Mouse (Mus musculus) spleen, adult 2 months (tissue): Measurements from ENCODE around the gene Rbm18. TPM values are rescaled to one million over a fixed set of nuclear protein-coding genes. Genes with fewer than 3 reads are reported as not detected.

Experiments used
- DNase-seq, 2 experiments: peaks; one replicate each; pipeline versions ENCODE4 v3.0.0 to v3.0.0-alpha.2; 2012 to 2021; ENCODE audit warnings: low spot score in 2 of 2, low read depth in 1 of 2
- H3K27ac ChIP-seq: fragments of 200-500 bp; 2 replicates; pipeline ENCODE4 v1.5.1; 2012; ENCODE audit warnings: low read length, inconsistent platforms; ENCODE audit not compliant: insufficient read depth
- H3K27me3 ChIP-seq: fragments of 200-500 bp; 2 replicates; pipeline ENCODE4 v1.6.1; 2012; ENCODE audit warnings: mild to moderate bottlenecking, moderate library complexity, low read length, inconsistent platforms; ENCODE audit not compliant: control insufficient read depth, insufficient read depth
- H3K36me3 ChIP-seq: fragments of 200-500 bp; 2 replicates; pipeline ENCODE4 v1.6.1; 2012; ENCODE audit warnings: mild to moderate bottlenecking, low read length, inconsistent platforms; ENCODE audit not compliant: control insufficient read depth, insufficient read depth
- H3K4me1 ChIP-seq: fragments of 200-500 bp; 2 replicates; pipeline ENCODE4 v1.6.1; 2011; ENCODE audit warnings: inconsistent platforms; ENCODE audit not compliant: control insufficient read depth, insufficient read depth, insufficient read length
- H3K4me3 ChIP-seq: fragments of 200-500 bp; 2 replicates; pipeline ENCODE4 v1.5.1; 2011; ENCODE audit warnings: mild to moderate bottlenecking, inconsistent platforms; ENCODE audit not compliant: insufficient read depth, insufficient read length; ENCODE audit errors: extremely low read depth
- CTCF ChIP-seq: fragments of 200-500 bp; IDR thresholded peaks from 2 replicates; pipeline ENCODE4 v1.5.1; 2011; ENCODE audit warnings: mild to moderate bottlenecking, inconsistent platforms; ENCODE audit not compliant: insufficient read depth, insufficient read length, insufficient replicate concordance; ENCODE audit errors: extremely low read depth
- POLR2A ChIP-seq: fragments of 200-500 bp; IDR thresholded peaks from 2 replicates; pipeline ENCODE4 v1.6.1; 2011; ENCODE audit warnings: low read depth, low read length, inconsistent platforms
- WGBS: fragments of 180-500 bp; shearing (Covaris S2); methylation state at CpG from one replicate; pipeline ENCODE4 v1.1.7; 2018; 5-methylcytosine and 5-hydroxymethylcytosine counted together
- polyA plus RNA-seq: library from polyadenylated mRNA; depleted of rRNA; stranded (reverse); fragments of >200 nt; gene quantifications from 2 replicates; pipeline ENCODE4 v1.2.3, GENCODE M21; 2012

Gene Rbm18
- polyA plus RNA-seq, 1 experiment = 6.1 TPM

DNA sequence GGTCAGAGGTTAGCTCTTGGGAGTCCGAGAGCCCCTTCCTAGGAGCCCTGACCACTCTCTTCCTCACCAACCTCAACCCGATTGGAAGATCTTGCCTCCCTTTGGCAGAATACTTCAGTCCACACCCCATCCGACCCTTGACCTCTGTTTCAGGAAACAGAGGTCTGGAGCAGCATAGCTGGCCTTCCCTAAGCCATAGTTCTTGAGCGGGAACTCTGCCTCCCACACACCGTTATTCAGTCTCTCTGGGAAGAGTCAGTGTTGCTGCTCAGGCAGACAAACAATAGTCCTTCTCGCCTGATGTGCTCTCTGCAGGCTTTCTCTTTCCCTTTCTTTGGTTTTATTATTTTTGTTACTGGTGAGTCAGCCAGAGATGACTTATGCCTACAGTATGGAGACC is 36.8 kb downstream of the Rbm18 start:
- TF ChIP-seq POLR2A (no peak), CTCF (no peak)
- Histone ChIP-seq H3K4me3 (no peak overlapping the region), H3K27ac (no peak overlapping the region), H3K27me3 (peaks cover 17% of the 10 kb centered on the region), H3K36me3 (no peaks in the 10 kb centered on the region), H3K4me1 (peaks cover 4% of the 10 kb centered on the region)
- no peak for DNase-seq
- WGBS = 56% methylated on average over 6 of the region's 6 CpGs

DNA sequence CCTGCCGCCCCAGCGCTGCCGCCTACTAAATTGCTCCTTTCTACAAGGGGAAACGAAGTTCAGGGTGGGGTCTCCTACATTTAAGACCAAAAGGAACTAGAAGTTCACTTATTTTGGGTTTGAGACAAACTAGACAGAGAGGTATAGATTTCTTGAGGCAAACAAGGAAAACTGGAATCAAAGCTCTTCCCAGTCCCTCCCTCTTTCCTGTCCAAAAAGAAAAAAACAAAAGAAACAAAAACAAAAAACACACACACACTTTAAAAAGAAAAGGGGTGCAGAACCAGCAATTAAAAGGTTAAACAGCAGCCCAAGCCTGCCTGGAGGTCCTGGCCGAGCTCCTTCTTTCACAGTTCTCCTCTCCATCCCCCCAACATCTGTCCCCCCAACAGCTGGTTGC is 38.6 kb downstream of the Rbm18 start:
- H3K4me1 ChIP-seq = no peaks in the 10 kb centered on the region
- H3K36me3 ChIP-seq = no peaks in the 10 kb centered on the region
- H3K27ac ChIP-seq = no peak overlapping the region
- H3K4me3 ChIP-seq = no peak overlapping the region
- H3K27me3 ChIP-seq = peaks cover 10% of the 10 kb centered on the region
- 25% methylated on average over 5 of the region's 5 CpGs for WGBS
- no peak for TF ChIP-seq CTCF
- TF ChIP-seq POLR2A = no peak
- no peak for DNase-seq

DNA sequence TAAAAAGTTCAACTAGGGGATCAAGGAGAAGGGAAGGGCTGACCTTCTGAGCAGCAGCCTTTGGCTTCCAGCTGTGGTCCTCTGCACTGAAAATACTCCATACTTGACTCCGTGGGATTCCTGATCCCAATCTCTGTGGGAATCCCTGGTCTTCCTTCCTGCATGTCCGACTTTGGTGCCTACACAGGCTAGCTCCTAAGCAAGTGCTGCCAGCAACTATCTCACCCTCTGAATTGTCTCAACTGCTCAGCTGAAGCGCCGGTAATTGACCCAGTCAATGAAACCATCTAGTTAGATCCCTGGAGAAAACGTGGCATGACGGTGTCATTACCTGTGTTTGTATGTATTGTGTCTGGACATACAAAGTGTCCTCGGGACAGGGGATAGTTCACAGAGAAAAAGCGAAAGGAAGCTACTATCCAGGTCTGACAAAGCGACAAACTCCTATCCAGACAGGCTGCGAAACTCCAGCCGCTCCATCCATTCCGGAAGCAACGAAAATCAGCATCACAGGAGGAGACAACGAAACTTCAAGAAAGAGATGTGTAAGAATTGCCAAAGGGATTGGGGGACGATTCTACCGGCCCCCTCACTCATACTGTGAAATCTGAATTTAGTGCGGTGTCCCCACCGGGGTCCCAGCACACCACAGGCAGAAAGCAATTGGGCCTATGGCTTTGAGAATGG is 39.3 kb downstream of the Rbm18 start:
- no peaks in the 10 kb centered on the region for H3K4me1 ChIP-seq
- no peaks in the 10 kb centered on the region for H3K36me3 ChIP-seq
- no peak overlapping the region for H3K4me3 ChIP-seq
- no peak for DNase-seq
- TF ChIP-seq CTCF = no peak
- no peak for TF ChIP-seq POLR2A
- no peak overlapping the region for H3K27ac ChIP-seq
- H3K27me3 ChIP-seq = peaks cover 11% of the 10 kb centered on the region
- 15% methylated on average over 18 of the region's 18 CpGs for WGBS

DNA sequence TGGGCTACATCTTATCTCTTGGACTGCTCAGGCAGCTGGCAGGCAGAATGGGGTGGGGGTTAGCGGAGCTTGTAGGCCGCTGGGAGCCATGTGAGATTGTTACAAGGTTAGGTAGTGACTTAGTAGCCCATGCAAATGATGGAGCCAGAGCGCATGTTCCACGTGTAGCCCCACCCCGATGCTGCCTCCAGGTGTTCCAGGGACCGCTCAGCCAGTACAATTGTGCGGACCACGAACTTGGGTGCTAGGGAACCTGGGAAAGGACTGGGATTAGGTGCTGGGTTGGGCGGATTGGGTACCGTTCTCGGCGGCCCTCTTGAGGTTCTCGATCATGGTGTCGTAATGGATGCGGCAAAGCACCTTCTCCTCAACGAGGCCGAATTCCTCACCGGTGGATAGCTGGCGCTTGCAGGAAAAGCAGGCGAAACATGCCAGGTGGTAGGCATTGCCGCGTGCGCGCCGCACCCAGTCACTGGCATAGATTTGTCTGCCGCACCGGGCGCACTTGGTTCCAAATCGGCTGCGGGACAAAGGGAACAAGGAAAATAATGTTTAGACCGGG is 42.6 kb downstream of the Rbm18 start:
- TF ChIP-seq POLR2A (no peak), CTCF (no peak)
- Histone ChIP-seq H3K4me3 (no peak overlapping the region), H3K4me1 (peaks cover 5% of the 10 kb centered on the region), H3K36me3 (no peaks in the 10 kb centered on the region), H3K27ac (no peak overlapping the region), H3K27me3 (peaks cover 25% of the 10 kb centered on the region)
- DNase-seq = no peak
- 11% methylated on average over 31 of the region's 31 CpGs for WGBS

DNA sequence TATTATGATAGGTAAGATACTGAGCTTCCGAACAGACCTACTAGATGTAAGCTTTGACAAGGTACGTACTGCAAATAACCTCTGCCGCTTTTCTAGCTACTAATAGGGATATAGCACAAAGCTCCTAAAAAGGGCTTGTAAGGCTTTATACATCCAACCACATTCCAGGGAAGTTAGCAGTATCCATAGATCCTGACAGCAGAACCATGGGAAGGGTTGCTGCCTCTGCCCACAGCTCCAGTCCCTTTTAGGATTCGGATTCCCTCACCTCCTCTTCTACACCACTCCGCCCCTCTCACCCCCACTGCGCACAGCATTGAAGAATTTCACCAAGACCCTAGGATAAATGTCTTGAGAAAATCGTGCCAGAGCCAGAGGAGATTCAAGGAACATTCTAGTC is 43.3 kb downstream of the Rbm18 start:
- H3K27me3 ChIP-seq = peaks cover 26% of the 10 kb centered on the region
- H3K4me3 ChIP-seq = no peak overlapping the region
- H3K4me1 ChIP-seq = peaks cover 5% of the 10 kb centered on the region
- no peak for DNase-seq
- no peaks in the 10 kb centered on the region for H3K36me3 ChIP-seq
- TF ChIP-seq CTCF = no peak
- no peak for TF ChIP-seq POLR2A
- WGBS = 38% methylated on average over 7 of the region's 7 CpGs
- H3K27ac ChIP-seq = no peak overlapping the region

DNA sequence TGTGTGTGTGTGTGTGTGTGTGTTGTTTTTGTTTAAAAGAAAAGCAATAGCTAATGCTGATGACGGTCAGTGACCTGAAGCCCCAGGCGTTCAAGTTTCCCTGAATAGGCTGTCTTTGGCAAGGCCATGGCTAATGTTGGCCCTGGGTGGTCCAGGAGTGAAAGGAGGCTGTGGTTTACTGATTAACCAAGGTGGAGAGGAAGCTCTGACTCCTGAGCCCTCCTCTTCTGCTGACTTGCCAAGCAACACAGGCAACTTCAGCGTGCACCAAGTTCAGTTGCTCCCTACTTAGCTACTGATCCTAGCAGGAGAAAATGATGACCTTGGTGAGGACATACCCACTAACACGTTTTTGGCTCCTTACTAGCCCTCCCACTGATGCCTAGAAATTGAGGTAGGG is 43.8 kb downstream of the Rbm18 start:
- peaks cover 24% of the 10 kb centered on the region for H3K27me3 ChIP-seq
- DNase-seq = no peak
- peaks cover 5% of the 10 kb centered on the region for H3K4me1 ChIP-seq

More for the DNA sequence above, 43.8 kb downstream of the Rbm18 start:
- Histone ChIP-seq H3K27ac (no peak overlapping the region), H3K36me3 (no peaks in the 10 kb centered on the region), H3K4me3 (no peak overlapping the region)
- TF ChIP-seq CTCF (no peak), POLR2A (no peak)
- 17% methylated on average over 4 of the region's 4 CpGs for WGBS
